Mouse (Mus musculus) T-helper 17 cell (primary cell): ENCODE results near the gene Rhbdl1.

Experiments used
- in situ Hi-C, 2 experiments: fragments of 300-600 bp; cut with MboI, MseI; formaldehyde crosslinking; loops; 1 replicate in 1 of 2; 2 replicates in 1 of 2; pipeline ENCODE4 v1.15.1; 2025; ENCODE audit warnings: high pct_unique_total_duplicates in 2 of 2

Rhbdl1 gene

GRCm38 (mm10) chr17:25840519-25840918 lies 3.4 kb upstream of the Rhbdl1 start:
- in situ Hi-C loops: no loop called here

- in situ Hi-C loops: no loop called here
These were observed 2.5 kb upstream of the Rhbdl1 start for GRCm38 (mm10) chr17:25839455-25840235.

GRCm38 (mm10) chr17:25838904-25839303 lies 1.8 kb upstream of the Rhbdl1 start:
- in situ Hi-C loops: no loop called here

- in situ Hi-C loops: no loop called here
These were observed 438 bp upstream of the Rhbdl1 start for GRCm38 (mm10) chr17:25837533-25837932.

- in situ Hi-C loops: no loop called here
These were observed 559 bp downstream of the Rhbdl1 start for GRCm38 (mm10) chr17:25836397-25837075.

- in situ Hi-C loops: no loop called here
These were observed 1.3 kb downstream of the Rhbdl1 start for GRCm38 (mm10) chr17:25835816-25836215.

- in situ Hi-C loops: no loop called here
These were observed 1.8 kb downstream of the Rhbdl1 start for GRCm38 (mm10) chr17:25835301-25835700.

GRCm38 (mm10) chr17:25834595-25835222 lies 2.4 kb downstream of the Rhbdl1 start:
- in situ Hi-C loops: no loop called here

GRCm38 (mm10) chr17:25833961-25834594 lies 3.0 kb downstream of the Rhbdl1 start:
- in situ Hi-C loops: no loop called here

GRCm38 (mm10) chr17:25833291-25833663 lies 3.8 kb downstream of the Rhbdl1 start, which contains the start of gene Stub1:
Gene Stub1, minus strand, starts transcription at chr17:25833404.
- in situ Hi-C loops: no loop called here

GRCm38 (mm10) chr17:25832436-25833290 lies 4.4 kb downstream of the Rhbdl1 start:
- in situ Hi-C loops: no loop called here

GRCm38 (mm10) chr17:25831451-25832281 lies 5.4 kb downstream of the Rhbdl1 start:
- in situ Hi-C loops: no loop called here

GRCm38 (mm10) chr17:25830806-25831431 lies 6.2 kb downstream of the Rhbdl1 start:
- in situ Hi-C loops: no loop called here

- in situ Hi-C loops: no loop called here
These were observed 6.8 kb downstream of the Rhbdl1 start for GRCm38 (mm10) chr17:25830200-25830753.

GRCm38 (mm10) chr17:25829558-25830017 lies 7.5 kb downstream of the Rhbdl1 start:
- in situ Hi-C loops: loop anchor here in 1 of 2 experiments (10.0 kb wide), 1 partner anchor 1715 kb away; no protein-coding TSS in a partner anchor

- in situ Hi-C loops: loop anchor here in 1 of 2 experiments (10.0 kb wide), 1 partner anchor 1716 kb away; no protein-coding TSS in a partner anchor
These were observed 8.2 kb downstream of the Rhbdl1 start, which contains the start of gene Jmjd8 for GRCm38 (mm10) chr17:25828712-25829557. Gene Jmjd8, plus strand, starts transcription at chr17:25828867.

GRCm38 (mm10) chr17:25828223-25828594 lies 8.9 kb downstream of the Rhbdl1 start:
- in situ Hi-C loops: loop anchor here in 1 of 2 experiments (10.0 kb wide), 1 partner anchor 1717 kb away; no protein-coding TSS in a partner anchor
